Mouse (Mus musculus) lung, postnatal 4 days (tissue): ENCODE measurements around the gene Ncam1.

Experiments
- DNase-seq, 2 experiments: peaks; one replicate each; pipeline ENCODE4 v3.0.0; 2021

The Ncam1 gene

DNA sequence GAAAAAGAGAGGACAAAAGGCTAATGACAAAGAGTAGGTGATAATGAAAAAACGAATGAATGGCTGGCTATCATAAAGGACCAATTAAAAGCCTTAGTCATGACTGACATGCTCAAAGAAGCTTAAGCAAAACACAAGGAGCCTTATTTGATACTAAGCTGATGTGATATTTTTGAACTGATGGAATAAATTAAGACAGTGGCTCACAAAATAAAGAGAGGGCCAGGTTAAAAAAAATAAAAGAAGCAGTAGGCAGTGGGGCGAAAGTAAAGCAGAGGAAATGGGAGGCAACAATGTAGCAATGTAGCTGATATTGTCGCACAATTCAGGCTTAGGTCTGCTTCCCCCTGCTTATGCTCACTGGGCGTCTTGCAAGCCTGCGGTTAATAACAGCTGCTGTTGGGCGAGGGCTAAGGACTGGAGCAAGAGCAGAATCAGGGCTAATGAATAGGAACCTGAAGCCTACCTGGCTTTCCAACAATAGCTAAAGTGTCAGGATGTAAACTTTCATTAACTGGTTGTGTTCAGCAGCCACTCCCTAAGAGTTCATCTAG is 126.0 kb downstream of the Ncam1 start:
- DNase-seq: no peak

DNA sequence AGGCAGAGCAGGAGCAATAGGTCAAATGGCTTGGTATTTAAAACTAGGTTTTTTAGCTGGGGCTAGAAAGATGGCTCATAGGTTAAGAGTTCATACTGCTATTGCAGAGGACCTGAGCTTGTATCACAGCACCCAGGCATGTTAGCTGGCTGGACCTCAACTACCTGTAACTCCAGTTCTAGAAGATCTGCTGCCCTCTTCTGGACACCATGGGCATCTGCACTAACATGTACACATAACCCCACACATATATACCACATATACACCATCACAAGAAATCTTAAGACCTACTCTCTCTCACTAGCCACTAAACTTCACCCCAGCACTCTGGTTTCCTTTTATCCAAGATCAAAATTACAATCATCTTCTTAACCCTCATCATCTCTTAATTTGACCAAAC is 131.7 kb downstream of the Ncam1 start:
- no peak for DNase-seq

DNA sequence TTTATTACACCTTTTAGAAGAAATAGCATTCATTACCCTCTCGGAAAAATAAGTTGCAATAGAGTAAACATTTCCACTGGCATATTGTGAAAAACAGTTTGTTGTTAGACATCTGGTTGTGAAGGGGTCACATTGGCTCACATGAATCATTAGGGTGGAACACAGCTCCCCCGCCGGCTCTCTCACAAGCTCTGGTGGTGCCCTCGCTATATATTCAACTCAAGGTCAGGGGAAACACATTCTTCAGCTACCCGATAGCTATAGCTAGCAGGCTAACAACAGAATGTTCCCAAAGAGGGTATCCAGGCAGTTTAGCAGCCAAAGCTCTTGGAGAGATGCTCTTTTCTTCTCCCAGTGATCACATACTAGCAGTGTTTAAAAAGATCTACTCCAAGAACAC is 133.4 kb downstream of the Ncam1 start:
- no peak for DNase-seq

DNA sequence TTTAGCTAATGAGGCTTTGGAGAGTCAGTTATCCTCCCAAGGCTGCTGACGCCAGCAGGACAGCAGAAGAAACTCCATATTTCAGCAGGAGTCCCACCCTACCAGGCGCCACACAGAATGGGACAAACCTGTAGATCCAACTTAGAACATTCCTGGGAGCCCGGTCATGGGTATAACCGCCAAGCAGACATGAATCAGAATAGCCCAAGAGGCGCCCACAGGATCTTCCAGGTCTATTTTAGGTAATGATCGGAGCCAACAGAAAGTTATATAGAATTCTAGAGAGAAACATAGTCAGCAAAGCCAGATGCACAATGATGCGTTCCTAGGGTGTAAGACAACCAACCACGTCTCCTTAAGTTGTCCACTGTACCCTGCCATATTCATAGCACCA is 134.8 kb downstream of the Ncam1 start:
- no peak for DNase-seq

DNA sequence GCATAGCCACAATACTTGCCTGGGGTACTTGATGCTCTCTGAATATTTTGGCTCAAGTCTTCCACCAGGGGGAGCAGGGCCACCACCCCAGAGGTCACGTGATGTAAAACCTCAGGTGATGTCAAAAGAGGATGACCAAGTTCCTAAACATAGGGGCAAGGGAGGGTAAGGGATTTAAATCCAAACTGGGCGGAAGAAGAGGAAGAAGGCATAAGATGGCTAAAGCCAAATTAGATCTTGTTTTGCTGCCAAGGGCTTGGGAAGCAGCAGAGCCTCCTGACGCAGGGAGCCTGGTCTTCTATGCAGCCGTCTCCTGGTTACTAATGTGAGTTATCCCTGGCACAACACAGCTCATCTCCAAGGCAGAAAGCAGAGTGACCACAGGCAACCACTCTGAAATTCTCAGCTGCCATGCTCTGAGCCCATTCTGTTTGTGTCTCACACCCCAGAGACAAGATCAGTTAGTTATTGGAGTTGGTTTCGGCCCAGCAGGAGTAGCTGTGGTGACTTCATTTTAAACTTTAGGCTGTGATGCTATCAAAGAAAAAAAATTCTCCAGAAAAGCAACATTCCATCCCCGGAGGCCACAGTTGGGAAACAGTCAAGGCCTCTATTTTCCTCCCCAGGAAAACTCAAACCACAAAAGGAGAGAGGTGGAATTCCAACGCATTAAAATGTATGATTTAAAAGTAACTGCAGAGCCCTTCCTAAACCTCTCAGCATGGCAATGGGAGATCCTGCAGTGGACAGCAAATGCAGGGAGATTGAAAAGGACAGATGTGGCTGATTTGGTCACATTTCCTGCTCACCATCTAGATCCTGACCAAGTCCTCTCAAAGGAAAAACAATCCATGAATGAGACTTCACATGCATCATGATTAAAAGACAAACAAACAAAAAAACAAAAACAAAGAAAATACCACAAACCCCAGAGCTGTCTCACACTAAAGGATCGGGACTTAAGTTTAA is 135.5 kb downstream of the Ncam1 start:
- DNase-seq: peak in 1 of 2 experiments; percentile 9

DNA sequence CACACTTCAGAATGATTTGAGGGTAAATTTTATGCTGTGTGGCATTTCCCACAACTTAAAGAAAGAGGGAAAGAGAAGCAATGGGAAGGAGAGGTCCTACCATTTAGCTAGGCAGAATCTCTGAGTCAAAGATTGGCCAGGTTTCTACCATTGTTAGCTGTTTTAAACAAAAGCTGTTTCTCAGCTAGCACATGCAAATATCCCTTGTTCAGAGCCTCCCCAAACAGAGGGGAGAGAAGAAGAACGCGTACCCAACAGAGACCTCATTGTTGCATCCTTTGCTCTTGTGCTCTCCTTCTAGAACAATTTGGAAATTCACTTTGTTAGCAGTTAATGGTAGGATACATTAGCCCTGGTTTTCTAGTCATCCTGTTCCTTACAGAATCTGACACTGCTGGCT is 137.2 kb downstream of the Ncam1 start:
- no peak for DNase-seq

DNA sequence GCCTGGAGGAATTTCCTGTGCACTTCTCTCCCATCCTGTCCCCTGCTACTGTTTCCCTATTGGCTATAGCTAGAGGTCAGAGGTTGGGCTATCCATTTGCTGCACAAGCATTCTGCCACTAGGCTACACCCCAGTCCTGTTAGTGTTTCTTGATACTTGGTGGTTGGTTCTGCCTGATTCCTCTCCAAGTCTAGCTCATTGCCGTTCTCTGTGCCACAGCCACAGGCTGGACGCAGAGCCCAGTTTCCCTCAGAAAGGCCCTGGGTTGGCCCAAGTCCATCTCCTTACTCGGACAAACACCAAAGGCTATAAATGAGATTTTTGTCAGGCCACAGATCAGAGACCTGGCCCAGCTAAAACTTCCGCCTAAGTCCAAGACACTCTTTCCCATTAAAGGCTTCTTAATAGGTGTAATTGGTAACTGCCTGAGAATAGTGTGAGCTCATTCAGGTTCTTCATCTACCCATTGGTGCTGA is 140.3 kb downstream of the Ncam1 start:
- no peak for DNase-seq

DNA sequence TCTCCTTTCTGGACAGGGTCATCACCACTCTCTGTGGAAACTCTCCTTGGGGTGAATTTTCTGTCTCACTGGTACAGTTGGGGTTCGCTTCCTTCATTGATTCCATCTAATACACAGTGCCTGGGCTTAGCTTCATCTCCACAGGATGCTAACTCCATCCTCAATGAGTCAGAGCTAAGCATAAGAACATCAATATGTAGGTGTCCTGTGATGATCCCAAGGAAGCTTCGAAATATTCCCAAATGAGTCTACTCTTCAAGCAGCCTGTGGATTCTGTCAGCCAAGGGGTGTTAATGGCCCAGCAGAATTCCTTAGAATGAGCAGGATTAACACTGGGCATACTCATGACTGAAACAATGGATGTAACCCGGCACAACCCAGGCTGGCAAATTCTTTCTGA is 144.3 kb downstream of the Ncam1 start:
- no peak for DNase-seq

DNA sequence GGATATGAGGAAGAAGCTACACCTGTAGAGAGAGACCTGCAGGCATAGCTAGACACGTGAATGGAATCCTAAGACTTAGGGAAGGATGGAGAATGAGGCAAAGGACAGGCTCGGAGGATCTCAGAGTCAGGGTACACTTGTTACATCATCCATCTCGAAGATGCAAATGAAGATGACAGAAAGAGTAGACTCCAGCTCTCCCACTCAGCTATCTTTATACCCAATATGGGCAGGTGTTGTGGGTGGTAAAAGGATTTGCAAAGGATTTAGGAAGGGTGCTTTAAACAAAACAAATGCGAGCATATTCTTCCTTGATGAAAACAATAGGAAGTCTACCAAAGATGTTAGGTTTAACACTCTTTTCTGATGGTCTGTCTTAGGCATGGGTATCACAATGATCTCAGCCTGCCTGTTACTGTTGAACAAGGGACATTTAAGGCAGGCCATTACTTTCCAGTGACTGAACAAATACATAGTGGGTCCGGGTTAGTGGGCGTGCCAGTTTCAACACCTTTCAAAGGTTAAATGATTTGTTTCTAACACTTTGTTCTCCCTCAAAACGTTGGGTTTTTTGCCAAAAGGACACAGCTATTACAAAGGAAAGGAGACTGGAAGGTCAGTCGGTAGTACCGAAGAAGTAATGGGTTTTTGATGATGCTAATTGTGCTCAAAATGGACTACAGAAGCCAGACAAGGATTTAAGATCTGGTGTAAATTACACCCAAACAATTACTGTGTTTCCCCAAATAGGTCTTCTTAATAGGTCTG is 145.1 kb downstream of the Ncam1 start:
- no peak for DNase-seq

DNA sequence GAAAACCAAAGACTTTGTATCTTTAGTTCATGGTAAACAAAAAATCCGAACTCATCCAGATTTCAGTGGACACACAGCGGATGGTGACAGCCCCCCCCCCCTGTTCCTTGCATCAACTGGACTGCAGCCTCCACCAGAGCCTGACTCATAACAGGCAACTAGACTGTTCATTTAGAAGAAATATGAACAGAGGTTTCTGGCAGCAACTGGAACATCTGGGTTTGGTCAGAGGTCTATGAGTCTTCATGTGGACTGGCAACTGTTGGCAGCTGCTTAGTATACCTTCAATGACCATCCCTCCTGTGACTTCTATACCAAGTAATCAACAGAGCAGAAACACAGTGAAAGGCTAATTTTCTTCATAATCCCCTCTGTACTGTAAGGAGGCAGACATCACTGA is 154.4 kb downstream of the Ncam1 start:
- no peak for DNase-seq

DNA sequence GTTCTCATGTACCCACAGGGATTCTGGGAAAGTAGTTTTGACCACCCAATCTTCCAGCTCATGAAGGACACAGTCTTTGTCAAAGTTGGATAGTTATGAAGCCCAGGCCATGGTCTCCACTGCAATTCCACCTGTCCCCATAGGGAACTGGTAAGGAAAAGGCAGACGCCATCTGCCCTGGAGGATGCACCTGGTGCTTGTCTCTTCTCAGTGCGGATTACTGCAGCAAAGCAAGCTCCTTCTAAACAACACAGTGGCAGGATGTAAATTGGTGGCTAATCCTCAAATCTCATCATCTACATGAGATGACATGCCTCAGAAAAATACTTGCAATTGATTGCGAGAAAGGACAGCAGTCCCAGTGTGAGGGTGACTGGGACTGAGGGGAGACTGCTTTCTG is 158.0 kb downstream of the Ncam1 start:
- no peak for DNase-seq

DNA sequence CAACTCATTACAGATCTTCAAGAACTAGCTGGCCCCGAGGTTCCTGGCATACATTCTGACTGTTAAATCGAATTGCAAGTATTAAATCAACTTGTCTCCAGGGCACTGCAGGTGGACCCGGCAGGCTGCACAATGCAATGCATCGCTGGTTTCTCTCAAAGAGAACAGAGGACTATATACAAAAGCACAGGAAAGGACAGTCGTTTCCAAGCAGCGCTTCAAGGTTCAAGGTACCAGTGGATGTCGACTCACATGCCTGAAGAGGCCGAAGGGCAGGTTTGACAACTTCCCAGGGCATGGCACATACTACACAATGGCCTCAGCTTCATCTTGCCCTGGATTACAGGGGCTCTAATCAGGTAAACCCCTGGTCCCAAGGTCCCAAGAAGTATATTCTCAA is 158.6 kb downstream of the Ncam1 start:
- DNase-seq: no peak

DNA sequence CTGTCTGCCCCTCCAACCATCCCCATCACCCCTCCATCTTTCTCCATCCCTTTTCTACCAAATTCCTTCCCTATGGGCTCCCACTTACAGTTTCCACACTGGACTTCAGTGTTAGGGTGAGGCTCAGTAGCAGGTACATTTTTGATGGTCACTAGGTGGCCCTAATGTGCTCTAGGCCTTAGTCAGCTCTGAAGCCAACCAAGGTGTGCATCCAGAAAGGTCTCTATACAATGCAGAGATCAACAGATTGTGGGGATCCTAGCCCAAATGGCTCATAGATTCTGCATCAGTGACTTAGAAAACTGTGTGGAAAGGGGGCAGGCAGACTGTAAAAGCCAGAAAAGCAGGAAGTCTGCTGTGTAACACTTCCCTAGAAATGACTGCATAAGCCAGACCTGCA is 160.8 kb downstream of the Ncam1 start:
- DNase-seq: no peak

DNA sequence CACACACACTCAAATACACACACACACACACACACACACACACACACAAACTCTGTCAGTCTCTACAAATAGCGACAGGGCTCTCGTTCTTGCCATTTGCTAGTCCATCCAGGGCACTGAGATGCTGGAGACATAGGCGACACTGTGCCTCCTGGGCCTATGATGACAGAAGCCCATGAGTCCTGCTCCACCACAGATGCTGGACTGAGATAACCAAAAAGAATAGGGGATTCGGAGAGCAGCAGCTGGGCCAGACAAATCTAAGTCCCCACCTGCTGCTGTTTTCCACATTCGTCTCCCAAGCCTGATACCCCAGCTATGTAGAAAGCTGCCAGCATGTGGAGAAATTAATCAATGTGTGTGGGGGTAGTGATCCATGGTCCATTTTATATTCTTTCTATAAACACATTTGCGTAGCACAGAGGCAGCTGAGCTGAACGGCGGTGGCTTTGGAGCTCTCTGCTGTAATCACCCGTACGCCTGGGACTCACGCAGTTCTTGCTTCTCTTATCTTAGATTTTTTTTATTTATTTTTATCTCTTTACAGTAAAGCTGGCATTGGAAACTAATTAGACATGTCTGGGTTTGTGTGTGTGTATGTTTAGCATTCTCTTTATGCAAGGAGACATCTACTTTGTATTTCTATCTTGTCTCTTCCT is 162.9 kb downstream of the Ncam1 start:
- DNase-seq: no peak

DNA sequence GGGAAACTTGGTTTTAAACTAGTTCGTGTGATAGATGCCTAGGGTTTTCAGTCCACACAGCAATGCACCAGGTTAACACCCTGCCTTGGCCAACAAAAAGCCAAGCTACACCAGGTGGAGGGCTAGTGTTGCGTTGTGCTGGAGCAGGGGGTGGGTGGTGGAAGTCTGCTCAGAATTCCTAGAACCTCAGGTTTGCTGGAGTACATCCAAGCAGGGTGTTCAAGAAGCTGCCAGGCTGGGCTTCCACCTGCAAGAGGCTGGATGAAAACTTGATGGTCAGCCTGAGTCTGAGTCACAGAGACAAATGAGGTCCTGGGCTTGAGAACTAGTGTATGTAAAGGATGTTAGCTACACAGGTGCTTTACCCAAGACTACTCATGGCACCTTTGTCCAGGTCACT is 166.1 kb downstream of the Ncam1 start:
- no peak for DNase-seq

DNA sequence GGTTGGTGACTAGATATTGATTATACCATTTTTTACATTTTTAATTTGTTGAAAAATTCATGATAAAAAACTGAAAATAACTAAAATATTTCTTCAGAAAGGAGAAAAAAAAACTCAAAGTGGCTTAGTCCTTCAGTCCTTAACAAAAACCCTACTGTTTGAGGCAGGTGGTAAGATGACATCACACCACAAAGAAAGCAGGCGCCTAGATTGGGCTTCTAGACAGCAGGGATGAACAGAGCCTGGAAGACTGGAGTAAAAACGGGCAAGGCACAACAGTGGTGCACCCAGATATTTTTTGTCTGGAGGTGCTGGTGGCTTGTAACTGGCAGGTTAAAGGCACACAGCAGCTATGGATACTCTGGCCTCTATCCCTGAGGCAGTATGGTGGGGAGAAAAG is 168.4 kb downstream of the Ncam1 start:
- DNase-seq: no peak

DNA sequence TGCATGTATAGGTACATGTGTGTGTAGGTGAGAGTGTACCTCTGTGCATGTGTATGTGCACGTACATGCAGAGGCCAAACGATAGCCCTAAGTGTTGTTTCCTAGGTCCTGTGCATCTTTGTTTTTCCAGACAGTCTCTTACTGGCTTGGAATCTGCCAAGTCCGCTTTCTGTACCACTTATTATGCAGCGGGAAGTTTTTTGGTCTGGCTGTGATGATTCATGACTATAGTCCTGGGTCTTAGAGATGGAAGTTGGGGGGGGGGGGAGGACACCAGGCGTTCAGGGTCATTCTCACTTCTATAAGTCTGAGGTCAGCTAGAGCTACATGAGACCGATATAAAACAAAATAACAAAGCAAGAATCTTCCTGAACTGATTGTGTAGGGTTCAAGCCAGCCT is 173.8 kb downstream of the Ncam1 start:
- no peak for DNase-seq

DNA sequence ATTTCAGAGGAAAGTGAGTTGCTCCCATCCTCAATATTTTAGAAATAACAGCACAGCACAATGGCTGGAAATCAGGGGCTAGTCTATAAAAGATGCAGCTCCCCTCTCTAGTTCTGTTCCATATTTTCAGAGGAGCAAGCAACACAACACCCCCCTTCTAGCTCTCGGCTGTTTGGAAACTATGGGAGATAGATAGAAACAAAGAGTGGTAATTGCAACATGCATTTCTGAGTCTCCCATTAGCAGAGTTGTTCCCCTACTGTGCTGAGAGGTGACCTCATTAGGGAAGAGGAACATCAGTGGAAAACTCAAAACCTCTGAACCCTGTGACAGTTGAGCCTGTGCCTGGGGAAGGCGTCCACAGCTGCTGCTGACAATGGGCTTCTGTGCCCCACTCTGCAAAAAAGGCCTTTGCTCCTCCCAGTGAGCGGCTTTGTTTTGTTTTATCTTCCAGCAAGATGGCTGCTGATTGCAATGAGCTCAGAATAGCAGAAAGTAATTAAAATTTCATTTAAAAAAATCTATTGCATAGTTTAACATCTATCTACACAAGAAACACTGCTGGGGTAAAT is 174.7 kb downstream of the Ncam1 start:
- no peak for DNase-seq

DNA sequence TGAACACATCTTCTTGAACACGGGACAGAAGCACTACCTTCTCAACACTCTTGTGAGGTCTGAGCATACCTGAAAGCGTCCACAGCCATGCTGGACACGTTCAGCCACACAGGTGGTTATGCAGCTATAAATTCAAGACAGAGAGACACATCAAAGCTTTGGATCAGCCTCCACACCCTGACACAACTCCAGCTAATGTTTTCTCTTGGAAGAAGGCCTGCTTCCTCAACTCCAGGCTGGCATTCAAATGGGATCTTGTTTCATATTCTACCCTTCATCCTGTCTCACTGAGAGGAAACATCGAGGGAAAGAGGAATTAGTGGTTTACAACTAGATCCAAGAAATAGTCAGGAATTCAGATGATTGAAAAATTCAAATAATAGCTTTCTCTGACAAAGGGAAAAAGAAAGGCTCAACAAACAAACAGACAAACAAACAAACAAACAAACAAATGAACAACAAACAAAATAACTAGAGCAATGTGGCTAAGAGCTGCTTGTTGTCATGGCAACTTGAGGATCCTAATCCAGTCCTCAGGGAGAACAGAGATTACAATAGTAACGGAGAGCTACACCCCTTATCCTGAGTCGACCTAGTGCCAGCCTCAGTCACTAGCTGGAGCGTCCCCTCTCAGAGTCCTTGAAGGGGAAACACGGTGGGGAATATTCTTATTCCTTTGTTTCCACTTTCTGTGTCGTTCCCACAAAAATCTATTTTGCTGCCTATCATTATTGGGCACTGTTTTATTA is 175.6 kb downstream of the Ncam1 start:
- DNase-seq: no peak

DNA sequence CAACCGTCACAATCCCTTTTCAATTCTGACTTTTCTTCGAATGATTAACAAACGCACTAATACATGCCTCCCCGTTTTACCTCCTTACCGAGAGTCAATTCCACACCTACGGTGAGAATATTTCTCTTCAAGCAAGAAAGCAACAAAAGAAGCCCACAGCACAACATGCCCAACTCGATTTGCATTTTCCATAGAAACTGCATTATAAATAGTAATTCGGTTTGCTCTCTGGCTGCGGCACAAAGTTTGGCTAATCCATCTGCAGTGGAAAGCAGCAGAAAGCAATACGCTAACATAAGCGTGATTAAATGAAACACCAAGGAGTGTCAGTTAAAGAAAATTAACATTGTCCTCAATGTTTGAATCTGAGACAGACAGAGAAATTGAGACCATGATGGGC is 177.0 kb downstream of the Ncam1 start:
- no peak for DNase-seq

DNA sequence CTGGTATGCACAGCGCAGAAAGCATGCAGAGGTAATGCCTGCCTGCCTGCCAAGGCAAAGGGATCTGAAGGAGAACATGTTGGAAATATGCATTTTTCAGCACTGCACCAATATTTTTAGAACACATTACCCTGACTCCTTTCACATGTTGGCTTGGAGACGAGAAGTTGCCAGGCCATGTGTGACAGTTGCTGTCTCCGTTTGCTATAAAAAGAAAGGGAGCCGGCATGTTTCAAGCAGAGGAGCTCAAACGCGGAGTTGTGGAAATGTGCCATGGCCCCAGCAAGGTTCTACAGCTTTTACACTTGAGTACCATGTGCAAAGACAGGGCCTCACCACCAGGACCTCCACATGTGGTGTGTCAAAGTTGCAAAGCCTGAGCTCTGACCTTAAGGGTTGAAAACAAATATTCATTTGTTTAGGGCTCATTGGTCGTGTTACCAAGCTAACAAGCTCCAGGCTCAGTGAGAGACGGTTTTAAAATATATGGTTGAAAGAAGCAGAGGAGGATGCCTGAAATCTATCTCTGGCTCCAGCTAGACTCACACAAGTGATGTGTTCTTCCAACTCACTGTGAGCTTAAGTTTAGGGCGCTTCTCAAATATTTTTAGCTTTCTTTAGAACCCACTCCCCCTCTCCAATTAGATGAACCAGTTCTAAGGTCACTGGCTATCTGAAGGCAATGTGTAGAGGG is 179.9 kb downstream of the Ncam1 start:
- DNase-seq: no peak
